ENCODE assay signal across 9 mouse cellular contexts in the genomic region with DNA sequence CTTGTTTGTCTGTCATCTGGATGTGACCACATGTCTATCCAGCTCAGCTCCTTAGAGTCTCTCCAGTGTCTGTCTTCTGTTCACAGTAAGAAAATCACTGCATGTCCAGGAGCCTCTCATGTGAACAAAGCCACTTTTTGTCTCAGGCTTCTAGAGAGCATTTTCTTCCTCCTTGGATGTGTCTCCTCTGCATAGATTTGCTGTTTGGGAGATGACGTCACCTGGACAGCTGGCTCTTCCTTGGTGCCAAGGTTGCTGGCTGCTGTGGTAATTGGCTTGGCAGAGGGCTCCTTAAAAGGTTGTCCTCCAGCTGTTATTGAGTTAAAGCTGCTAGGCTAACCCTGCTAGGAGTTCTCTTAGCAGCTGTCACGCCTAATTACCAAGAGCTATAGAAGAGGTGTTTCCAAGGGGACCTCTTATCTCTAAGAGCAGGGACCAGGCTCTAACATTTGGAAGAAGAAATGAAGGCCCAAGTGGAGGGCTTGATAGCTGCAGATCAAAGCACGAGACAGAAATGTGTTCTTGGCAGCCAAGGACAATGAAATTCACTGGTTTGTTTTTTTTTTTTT. TPM values are rescaled to one million over a fixed set of nuclear protein-coding genes. Genes with fewer than 3 reads are reported as not detected.
DNase-seq lines count a peak whose midpoint lies in the region; ATAC-seq and TF ChIP-seq lines count a peak whose summit lies in the region.
"Had no signal": no experiment of that assay in that cellular context is flagged by ENCODE, and none has a peak within 500 bp of the region (broad histone marks: within the 10 kb centered on the region; RNA-seq: fewer than 3 reads in every experiment).

No protein-coding gene starts in this region.

- no peak for TF ChIP-seq CTCF in brain, embryonic 14.5 days (IDR thresholded peaks at IDR 0.05; ENCODE audit: borderline replicate concordance, extremely low read depth, insufficient read depth, insufficient read length)

- no peak for TF ChIP-seq POLR2A in brain, embryonic 14.5 days (IDR thresholded peaks at IDR 0.05; ENCODE audit: borderline replicate concordance, extremely low read depth, insufficient read depth, insufficient read length, poor library complexity, severe bottlenecking)

- H3K4me1 ChIP-seq in intestine, embryonic 14.5 days (replicated peaks; ENCODE audit: control insufficient read depth, insufficient read depth, low read length) = no peaks in the 10 kb centered on the region
- H3K4me1 ChIP-seq in liver, embryonic 13.5 days (replicated peaks) = peaks cover 65% of the 10 kb centered on the region
- H3K4me1 ChIP-seq in neural tube, embryonic 13.5 days (replicated peaks) = peaks cover 10% of the 10 kb centered on the region

- H3K9me3 ChIP-seq in intestine, embryonic 14.5 days (ENCODE audit: control insufficient read depth, low read length) = no peaks in the 10 kb centered on the region
- H3K9me3 ChIP-seq in liver, embryonic 13.5 days (replicated peaks) = no peaks in the 10 kb centered on the region
- H3K9me3 ChIP-seq in neural tube, embryonic 13.5 days = no peaks in the 10 kb centered on the region

- no peak overlapping the region for H3K9ac ChIP-seq in intestine, embryonic 14.5 days (ENCODE audit: low read length)
- peak overlapping the region; percentile 10; the same call in 1 of the 2 replicates for H3K9ac ChIP-seq in liver, embryonic 13.5 days
- H3K9ac ChIP-seq in neural tube, embryonic 13.5 days = no peak overlapping the region

- ATAC-seq in intestine, embryonic 14.5 days (replicated peaks; ENCODE audit: low FRiP score, low TSS enrichment, low read depth) = peak; percentile 40; the same call in 1 of the 2 replicates
- peak; percentile 91 for ATAC-seq in liver, embryonic 13.5 days (ENCODE audit: low read depth)
- ATAC-seq in neural tube, embryonic 13.5 days (ENCODE audit: low read depth) = peak; percentile 50
- no peak for ATAC-seq in megakaryocyte, adult 5-6 weeks (ENCODE audit: poor library complexity, severe bottlenecking)

- H3K4me3 ChIP-seq in intestine, embryonic 14.5 days (ENCODE audit: low read depth, low read length) = no peak overlapping the region
- H3K4me3 ChIP-seq in liver, embryonic 13.5 days (replicated peaks) = no peak overlapping the region
- H3K4me3 ChIP-seq in neural tube, embryonic 13.5 days = no peak overlapping the region

- WGBS in intestine, embryonic 14.5 days = 49% methylated on average over 3 of the region's 3 CpGs
- WGBS in liver, embryonic 13.5 days (ENCODE audit: insufficient replicate concordance) = 31% methylated on average over 3 of the region's 3 CpGs
- WGBS in neural tube, embryonic 13.5 days = 51% methylated on average over 3 of the region's 3 CpGs

- peak; percentile 23 for DNase-seq in embryo, embryonic 11 days
- no peak for DNase-seq in embryo, embryonic 9.5 days (ENCODE audit: extremely low spot score)
- DNase-seq in brain, embryonic 14.5 days (ENCODE audit: low read depth) = peak; percentile 89
- DNase-seq in gastrocnemius, postnatal 10 days = peak; percentile 59
- no peak for DNase-seq in intestine, embryonic 14.5 days (ENCODE audit: low spot score)
- DNase-seq in liver, embryonic 13.5 days = peak; percentile 52

- H3K36me3 ChIP-seq in intestine, embryonic 14.5 days (ENCODE audit: control insufficient read depth, insufficient read depth, low read length) = no peaks in the 10 kb centered on the region
- no peaks in the 10 kb centered on the region for H3K36me3 ChIP-seq in liver, embryonic 13.5 days
- no peaks in the 10 kb centered on the region for H3K36me3 ChIP-seq in neural tube, embryonic 13.5 days

- H3K4me2 ChIP-seq in intestine, embryonic 14.5 days (ENCODE audit: low read length) = no peak overlapping the region
- peak overlapping the region; percentile 50 for H3K4me2 ChIP-seq in liver, embryonic 13.5 days
- H3K4me2 ChIP-seq in neural tube, embryonic 13.5 days = no peak overlapping the region

- H3K27ac ChIP-seq in intestine, embryonic 14.5 days (ENCODE audit: low read depth) = 0 out of 2 replicates have a peak overlapping the region, but pooled peaks have one; percentile 43
- peak overlapping the region; percentile 80 for H3K27ac ChIP-seq in liver, embryonic 13.5 days
- H3K27ac ChIP-seq in neural tube, embryonic 13.5 days (replicated peaks) = peak overlapping the region; percentile 62

- H3K27me3 ChIP-seq in intestine, embryonic 14.5 days (replicated peaks; ENCODE audit: control insufficient read depth, insufficient read depth, low read length) = no peaks in the 10 kb centered on the region
- no peaks in the 10 kb centered on the region for H3K27me3 ChIP-seq in liver, embryonic 13.5 days
- H3K27me3 ChIP-seq in neural tube, embryonic 13.5 days = no peaks in the 10 kb centered on the region
- H3K27me3 ChIP-seq: CH12.LX had no signal

RNA-seq across cellular contexts. Expression of a gene that starts 29.7 kb away (rescaled TPM):
- 12.5 and 13.1 TPM in 2 replicates for polyA plus RNA-seq in brain, embryonic 14.5 days (2012; rRNA removed)
- 10 to 100 TPM; 32.1 to 42.3 TPM for total RNA-seq in gastrocnemius, postnatal 10 days (2021)
- 5.3 and 7.3 TPM in 2 replicates for polyA plus RNA-seq in intestine, embryonic 14.5 days (2014; fragmentation: Nextera tagmentation; extraction: Ambion mirVana)
- 4.6 and 5.1 TPM in 2 replicates for polyA plus RNA-seq in liver, embryonic 13.5 days (2015; fragmentation: Nextera tagmentation; extraction: Ambion mirVana)
- 6.4 and 7.3 TPM in 2 replicates for polyA plus RNA-seq in neural tube, embryonic 13.5 days (2015; fragmentation: Nextera tagmentation; extraction: Ambion mirVana)
- 38.9 and 41.4 TPM in 2 replicates for total RNA-seq in megakaryocyte, adult 5-6 weeks (2015)
- 57.9 and 72.6 TPM in 2 replicates for total RNA-seq in megakaryocyte, adult 5-6 weeks (2017)

RNA-seq across cellular contexts. Expression of a gene that starts 57.1 kb away (rescaled TPM):
- 0.03 TPM in 1 of 2 replicates, not detected in the other for polyA plus RNA-seq in brain, embryonic 14.5 days (2012; rRNA removed)
- total RNA-seq in gastrocnemius, postnatal 10 days (2021) = not detected
- 0.34 and 0.40 TPM in 2 replicates for polyA plus RNA-seq in intestine, embryonic 14.5 days (2014; fragmentation: Nextera tagmentation; extraction: Ambion mirVana)
- polyA plus RNA-seq in liver, embryonic 13.5 days (2015; fragmentation: Nextera tagmentation; extraction: Ambion mirVana) = 0.08 and 0.09 TPM in 2 replicates
- 0.18 and 0.31 TPM in 2 replicates for polyA plus RNA-seq in neural tube, embryonic 13.5 days (2015; fragmentation: Nextera tagmentation; extraction: Ambion mirVana)
- total RNA-seq in megakaryocyte, adult 5-6 weeks (2015) = not detected in 2 replicates
- not detected in 2 replicates for total RNA-seq in megakaryocyte, adult 5-6 weeks (2017)
- total RNA-seq: CH12.LX had no signal

Comparison
In these comparisons a context has a peak if more than half of its experiments do, and no peak if none do; other contexts are left out.
1. DNase-seq: peak in embryo, embryonic 11 days (single experiment), brain, embryonic 14.5 days (single experiment), gastrocnemius, postnatal 10 days (single experiment) and liver, embryonic 13.5 days (single experiment); none in embryo, embryonic 9.5 days (single experiment) and intestine, embryonic 14.5 days (single experiment).
2. Peak in every context shown above with its lines, with median percentiles within 50 percentile points of each other: H3K27ac ChIP-seq.